21 mouse cellular contexts compared by ENCODE assay signal in genomic region chr17:80139753-80140444, GRCm38 (mm10). TPM values are rescaled to one million over a fixed set of nuclear protein-coding genes. Genes with fewer than 3 reads are reported as not detected.
DNase-seq lines count a peak whose midpoint lies in the region; ATAC-seq and TF ChIP-seq lines count a peak whose summit lies in the region.
"Had no signal": no experiment of that assay in that cellular context is flagged by ENCODE, and none has a peak within 500 bp of the region (broad histone marks: within the 10 kb centered on the region; RNA-seq: fewer than 3 reads in every experiment).

No protein-coding gene starts in this region.

- H3K4me3 ChIP-seq in liver, postnatal 0 days (ENCODE audit: low read depth, low read length) = no peak overlapping the region
- H3K4me3 ChIP-seq in liver, embryonic 11.5 days (ENCODE audit: low read depth, low read length) = no peak overlapping the region
- no peak overlapping the region for H3K4me3 ChIP-seq in bone marrow, adult 2 months (replicated peaks; ENCODE audit: control insufficient read depth, low read depth, low read length)
- H3K4me3 ChIP-seq: embryonic facial prominence, embryonic 13.5 days; forebrain, embryonic 10.5 days; heart, embryonic 10.5 days; limb, embryonic 12.5 days; midbrain, embryonic 15.5 days; neural tube, embryonic 12.5 days had no signal

- TF ChIP-seq POLR2A in bone marrow, adult 2 months (IDR thresholded peaks at IDR 0.05; ENCODE audit: borderline replicate concordance, control insufficient read depth, low read depth, low read length) = no peak

- H3K4me1 ChIP-seq in liver, postnatal 0 days (ENCODE audit: insufficient read depth) = peaks cover 9% of the 10 kb centered on the region
- no peaks in the 10 kb centered on the region for H3K4me1 ChIP-seq in liver, embryonic 11.5 days (replicated peaks; ENCODE audit: control insufficient read depth, insufficient read depth, low read length)
- H3K4me1 ChIP-seq in bone marrow, adult 2 months (ENCODE audit: control insufficient read depth, insufficient read depth, low read length) = peaks cover 8% of the 10 kb centered on the region
- H3K4me1 ChIP-seq: forebrain, embryonic 10.5 days; heart, embryonic 10.5 days; limb, embryonic 12.5 days; midbrain, embryonic 15.5 days; neural tube, embryonic 12.5 days had no signal

- H3K9me3 ChIP-seq in liver, postnatal 0 days (ENCODE audit: low read length) = no peaks in the 10 kb centered on the region
- no peaks in the 10 kb centered on the region for H3K9me3 ChIP-seq in liver, embryonic 11.5 days (ENCODE audit: control insufficient read depth, low read length)
- H3K9me3 ChIP-seq: embryonic facial prominence, embryonic 13.5 days; forebrain, embryonic 10.5 days; heart, embryonic 10.5 days; limb, embryonic 12.5 days; midbrain, embryonic 15.5 days; neural tube, embryonic 12.5 days had no signal

- WGBS in liver, postnatal 0 days (ENCODE audit: insufficient replicate concordance) = 27% methylated on average over 9 of the region's 9 CpGs
- WGBS in liver, embryonic 11.5 days = 37% methylated on average over 9 of the region's 9 CpGs
- under 1% methylated on average over 9 of the region's 9 CpGs for WGBS in bone marrow, adult 2 months

- TF ChIP-seq CTCF in liver, postnatal 0 days (IDR thresholded peaks at IDR 0.05; ENCODE audit: low read depth) = no peak
- TF ChIP-seq CTCF in bone marrow, adult 2 months (IDR thresholded peaks at IDR 0.05; ENCODE audit: control insufficient read depth, insufficient read depth, low read length) = no peak

- DNase-seq in liver, postnatal 0 days = peak; percentile 44
- no peak for DNase-seq in liver, embryonic 11.5 days (ENCODE audit: low spot score)
- peak; percentile 80 for DNase-seq in naive thymus-derived CD4-positive, alpha-beta T cell, adult 2 months (ENCODE audit: low read depth)
- DNase-seq in cerebellum, postnatal 4 days (ENCODE audit: low spot score in 2 of 2) = no peak
- DNase-seq in urinary bladder, postnatal 25 days (ENCODE audit: low spot score) = no peak
- no peak for DNase-seq in gastrocnemius, postnatal 10 days
- DNase-seq: adrenal gland, postnatal 10 days; cerebellum, postnatal 14 days; heart, postnatal 4 days; kidney, postnatal 14 days; lung, postnatal 4 days; retina, postnatal 1 day had no signal

- no peaks in the 10 kb centered on the region for H3K36me3 ChIP-seq in liver, postnatal 0 days (replicated peaks; ENCODE audit: insufficient read depth, low read length)
- no peaks in the 10 kb centered on the region for H3K36me3 ChIP-seq in liver, embryonic 11.5 days (ENCODE audit: control insufficient read depth, insufficient read depth, low read length)
- H3K36me3 ChIP-seq: embryonic facial prominence, embryonic 13.5 days; forebrain, embryonic 10.5 days; heart, embryonic 10.5 days; limb, embryonic 12.5 days; midbrain, embryonic 15.5 days; neural tube, embryonic 12.5 days had no signal

- peak overlapping the region; percentile 64 for H3K27ac ChIP-seq in liver, postnatal 0 days (ENCODE audit: low read depth)
- no peak overlapping the region for H3K27ac ChIP-seq in liver, embryonic 11.5 days (ENCODE audit: low read depth, low read length)
- H3K27ac ChIP-seq in bone marrow, adult 2 months (ENCODE audit: control insufficient read depth, insufficient read depth, low read depth, low read length, poor library complexity) = peak overlapping the region; percentile 56
- H3K27ac ChIP-seq: embryonic facial prominence, embryonic 13.5 days; forebrain, embryonic 10.5 days; heart, embryonic 10.5 days; limb, embryonic 12.5 days; midbrain, embryonic 15.5 days; neural tube, embryonic 12.5 days had no signal

- no peak overlapping the region; the same call in 1 of the 2 replicates for H3K9ac ChIP-seq in liver, postnatal 0 days (replicated peaks)
- H3K9ac ChIP-seq in liver, embryonic 11.5 days (ENCODE audit: low read depth, low read length) = no peak overlapping the region
- H3K9ac ChIP-seq: embryonic facial prominence, embryonic 13.5 days; limb, embryonic 12.5 days; midbrain, embryonic 15.5 days; neural tube, embryonic 12.5 days had no signal

- ATAC-seq in liver, postnatal 0 days = 0 out of 2 replicates have a peak, but pooled peaks have one; percentile 15
- no peak for ATAC-seq in liver, embryonic 11.5 days (replicated peaks; ENCODE audit: low FRiP score)
- no peak for ATAC-seq in frontal cortex, adult (ENCODE audit: low TSS enrichment)
- ATAC-seq: intestine, postnatal 0 days; midbrain, embryonic 15.5 days had no signal

- H3K4me2 ChIP-seq in liver, postnatal 0 days (ENCODE audit: low read depth, low read length) = no peak overlapping the region
- no peak overlapping the region for H3K4me2 ChIP-seq in liver, embryonic 11.5 days
- H3K4me2 ChIP-seq: embryonic facial prominence, embryonic 13.5 days; limb, embryonic 12.5 days; midbrain, embryonic 15.5 days; neural tube, embryonic 12.5 days had no signal

- TF ChIP-seq EP300 in liver, postnatal 0 days (IDR thresholded peaks at IDR 0.05; ENCODE audit: low read depth) = no peak

- no peaks in the 10 kb centered on the region for H3K27me3 ChIP-seq in liver, postnatal 0 days (ENCODE audit: insufficient read depth, low read length)
- no peaks in the 10 kb centered on the region for H3K27me3 ChIP-seq in liver, embryonic 11.5 days (replicated peaks; ENCODE audit: control insufficient read depth, insufficient read depth, low read length)
- H3K27me3 ChIP-seq: embryonic facial prominence, embryonic 13.5 days; limb, embryonic 12.5 days; midbrain, embryonic 15.5 days; neural tube, embryonic 12.5 days had no signal

RNA-seq across cellular contexts. Expression of gene Galm, which starts 12.6 kb away (rescaled TPM):
- 47.0 and 47.8 TPM in 2 replicates for polyA plus RNA-seq in liver, postnatal 0 days (2015; fragmentation: Nextera tagmentation; extraction: Ambion mirVana)
- polyA plus RNA-seq in liver, embryonic 11.5 days (2014; fragmentation: Nextera tagmentation; extraction: Ambion mirVana) = 16.7 and 18.7 TPM in 2 replicates
- polyA plus RNA-seq in bone marrow, adult 2 months (2011; ENCODE audit: insufficient read depth, insufficient read length, low replicate concordance, missing spikeins) = 0.56 and 5.2 TPM in 2 replicates
- total RNA-seq in gastrocnemius, postnatal 10 days (2021) = 1 to 10 TPM; 2.1 to 2.5 TPM

Comparison
In these comparisons a context has a peak if more than half of its experiments do, and no peak if none do; other contexts are left out.
1. DNase-seq: peak in liver, postnatal 0 days (single experiment) and naive thymus-derived CD4-positive, alpha-beta T cell, adult 2 months (single experiment); none in liver, embryonic 11.5 days (single experiment), cerebellum, postnatal 4 days (0 of 2), urinary bladder, postnatal 25 days (single experiment) and gastrocnemius, postnatal 10 days (single experiment).